Mouse (Mus musculus) right cerebral cortex, postnatal 14 days (tissue): ENCODE data around the gene Defa21.
"Not testable (repeated sequence)": the region's sequence is repeated elsewhere in the genome, so short reads cannot be mapped to it uniquely, and the experiment has no call there.

Source experiments
- DNase-seq: peaks from one replicate; pipeline ENCODE4 v3.0.0; 2022

The Defa21 gene

GRCm38 (mm10) chr8:21025245-21025644 is at the start of gene Defa21:
TSS of gene Defa21 (plus strand) at chr8:21025545.
- not testable (repeated sequence) for DNase-seq

DNA sequence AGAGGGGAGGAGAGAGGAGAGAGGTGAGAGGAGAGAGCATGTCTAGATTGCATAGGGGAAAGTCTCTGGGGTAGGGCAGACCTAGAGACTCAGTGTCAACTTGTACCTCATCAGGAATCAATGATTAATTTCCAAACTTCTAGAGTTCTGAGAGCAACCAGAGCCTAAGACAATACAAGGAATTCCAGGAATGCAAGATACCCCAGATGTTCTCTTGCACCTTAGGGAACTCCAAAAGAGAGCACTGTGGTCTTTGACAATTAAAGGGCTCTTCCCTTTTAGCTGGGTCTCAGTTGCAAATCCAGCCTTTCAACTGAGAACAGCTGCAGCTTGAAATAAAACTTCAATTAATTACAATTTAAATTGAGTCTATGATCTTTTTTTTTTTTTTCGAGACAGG is 45.5 kb upstream of the Defa21 start:
- no peak for DNase-seq

DNA sequence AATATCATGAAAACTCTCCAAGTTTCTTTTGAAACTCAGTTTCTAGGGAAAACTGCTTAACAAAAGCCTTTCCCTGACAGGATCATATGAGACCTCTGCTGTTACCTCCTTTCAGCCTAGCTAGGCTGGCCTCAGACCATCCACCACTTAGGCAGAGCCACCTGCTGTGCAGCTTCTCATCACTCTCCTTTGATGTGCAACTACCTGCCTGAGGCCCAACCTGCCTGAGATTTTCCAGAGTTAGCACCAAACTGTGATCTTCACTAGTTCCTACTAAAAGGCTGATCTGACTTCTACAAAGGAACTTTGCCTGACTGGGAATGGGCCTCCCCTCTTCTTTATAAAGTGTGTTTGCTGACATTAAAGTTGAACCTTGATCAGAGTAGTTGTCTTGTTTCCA is 31.3 kb upstream of the Defa21 start:
- not testable (repeated sequence) for DNase-seq

- no peak for DNase-seq
Measured at GRCm38 (mm10) chr8:20996776-20997175, 28.6 kb upstream of the Defa21 start.

GRCm38 (mm10) chr8:20997291-20997690 is 28.1 kb upstream of the Defa21 start:
- no peak for DNase-seq

DNA sequence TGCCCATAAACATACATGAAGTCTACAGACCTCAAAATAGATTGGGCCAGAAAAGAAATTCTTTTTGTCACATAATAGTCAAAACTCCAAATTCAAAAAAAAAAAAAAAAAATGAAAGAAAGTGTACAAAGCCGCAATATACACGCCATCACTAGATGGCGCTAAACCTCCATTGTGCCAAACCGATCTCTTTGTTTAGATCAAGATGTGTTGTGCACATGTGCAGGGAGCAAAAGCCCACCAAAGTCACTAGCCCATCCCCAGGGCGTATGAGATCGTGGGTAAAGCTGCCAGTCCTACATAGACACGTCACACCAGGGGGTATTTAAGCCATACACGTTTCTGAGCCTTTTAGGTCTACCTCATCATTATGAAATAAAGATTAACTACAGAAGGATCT is 24.2 kb upstream of the Defa21 start:
- DNase-seq: peak; percentile 9

- no peak for DNase-seq
Measured at GRCm38 (mm10) chr8:21006801-21007200, 18.5 kb upstream of the Defa21 start.

DNA sequence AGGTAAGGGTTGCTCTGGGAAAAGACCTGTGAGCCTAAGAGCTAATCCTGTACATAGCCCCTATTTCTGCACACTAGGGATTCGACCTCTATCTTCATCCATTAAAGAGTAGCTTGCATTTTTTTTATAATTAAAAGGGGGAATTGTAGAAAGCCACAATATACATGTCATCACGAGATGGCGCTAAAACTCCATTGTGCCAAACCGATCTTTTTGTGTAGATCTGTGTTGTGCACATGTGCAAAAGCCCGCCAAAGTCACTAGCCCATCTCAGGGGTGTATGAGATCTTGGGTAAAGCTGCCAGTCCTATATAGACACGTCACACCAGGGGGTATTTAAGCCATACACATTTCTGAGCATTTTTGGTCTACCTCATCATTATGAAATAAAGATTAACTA is 16.8 kb upstream of the Defa21 start:
- peak; percentile 4 for DNase-seq

DNA sequence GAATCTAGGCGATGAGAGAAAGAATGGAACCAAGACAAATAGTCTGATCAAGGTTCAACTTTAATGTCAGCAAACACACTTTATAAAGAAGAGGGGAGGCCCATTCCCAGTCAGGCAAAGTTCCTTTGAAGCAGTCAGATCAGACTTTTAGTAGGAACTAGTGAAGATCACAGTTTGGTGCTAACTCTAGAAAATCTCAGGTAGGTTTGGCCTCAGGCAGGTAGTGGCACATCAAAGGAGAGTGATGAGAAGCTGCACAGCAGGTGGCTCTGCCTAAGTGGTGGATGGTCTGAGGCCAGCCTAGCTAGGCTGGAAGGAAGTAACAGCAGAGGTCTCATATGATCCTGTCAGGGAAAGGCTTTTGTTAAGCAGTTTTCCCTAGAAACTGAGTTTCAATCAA is 14.8 kb upstream of the Defa21 start:
- DNase-seq: not testable (repeated sequence)

DNA sequence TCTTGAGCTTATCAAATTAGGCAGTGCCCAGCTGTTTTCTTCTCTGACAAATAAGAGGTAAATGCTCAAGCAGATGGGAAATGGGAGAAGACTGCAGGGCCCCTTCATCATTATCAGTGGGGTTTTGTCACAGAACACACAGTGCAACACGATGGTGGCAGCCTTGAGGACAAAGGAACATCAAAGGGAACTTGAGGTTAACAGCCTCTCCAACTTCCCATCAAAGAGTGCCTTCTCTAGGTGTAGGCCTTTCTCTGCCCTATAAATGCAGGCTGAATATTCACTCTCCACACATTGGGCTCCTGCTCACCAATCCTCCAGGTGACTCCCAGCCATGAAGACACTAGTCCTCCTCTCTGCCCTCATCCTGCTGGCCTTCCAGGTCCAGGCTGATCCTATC is 29.4 kb downstream of the Defa21 start, which contains the start of gene Defa23:
Defa23 (plus strand) TSS at position 301 of the 400 bp plus-strand sequence.
- not testable (repeated sequence) for DNase-seq

- not testable (repeated sequence) for DNase-seq
Measured at GRCm38 (mm10) chr8:21064738-21065137, 39.4 kb downstream of the Defa21 start, which contains the start of gene Defa35. TSS of gene Defa35 (plus strand) at chr8:21065038.
